Mouse (Mus musculus): Measurements from ENCODE around the gene Pomc.

DNA sequence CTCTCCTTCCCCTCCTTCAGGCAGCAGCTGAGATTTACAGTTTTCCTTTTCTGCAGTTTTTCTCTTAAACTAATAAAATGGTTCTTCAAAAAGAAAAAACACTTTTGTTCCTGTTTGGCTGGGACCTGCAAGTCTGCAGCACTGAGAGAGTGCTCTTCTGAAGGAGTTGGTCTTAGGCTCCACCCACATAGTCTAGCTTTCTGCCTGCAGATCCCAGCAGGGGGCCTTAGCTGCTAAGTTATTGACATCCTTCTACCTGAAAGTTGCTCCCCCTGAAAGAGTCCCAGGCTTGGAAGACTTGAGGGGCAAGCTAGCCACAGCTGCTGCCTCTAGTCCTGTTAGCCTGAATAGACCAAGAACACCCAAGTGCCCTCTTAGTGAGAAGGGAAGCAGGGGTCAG lies 48.4 kb upstream of the Pomc start:
- no peak for TF ChIP-seq GATA1 (IDR thresholded peaks at IDR 0.05; ENCODE audit: borderline replicate concordance, low read length)
- no peak for TF ChIP-seq CTCF (IDR thresholded peaks at IDR 0.05; ENCODE audit: low read depth, low read length)
- no peak for TF ChIP-seq POLR2AphosphoS5 (IDR thresholded peaks at IDR 0.05; ENCODE audit: insufficient replicate concordance, low read depth, low read length)
